Mouse (Mus musculus): Measurements from ENCODE around the gene Tenm2. TPM values are rescaled to one million over a fixed set of nuclear protein-coding genes. Genes with fewer than 3 reads are reported as not detected.
A peak's percentile ranks its signal among the peaks of the same experiment; 100 is the strongest.

Tenm2 gene
- total and polyA plus RNA-seq, 3 experiments = not detected

GRCm38 (mm10) chr11:36492274-36492673 lies 743.5 kb downstream of the Tenm2 start:
- H3K79me2 ChIP-seq (ENCODE audit: control insufficient read depth, insufficient read depth, low read length, poor library complexity) = no peaks in the 10 kb centered on the region
- no peak overlapping the region for H3K27ac ChIP-seq (ENCODE audit: control insufficient read depth, low read depth, low read length)
- H3K4me1 ChIP-seq (ENCODE audit: control insufficient read depth in 1 of 2, insufficient read depth in 2 of 2, low read length in 2 of 2) = no peaks in the 10 kb centered on the region
- no peaks in the 10 kb centered on the region for H3K27me3 ChIP-seq (ENCODE audit: control insufficient read depth in 1 of 2, insufficient read depth in 2 of 2, low read length in 2 of 2)
- no peak overlapping the region for H3K9ac ChIP-seq (ENCODE audit: control insufficient read depth, low read depth, low read length, poor library complexity, severe bottlenecking)
- no peak for DNase-seq (ENCODE audit: low read depth, low spot score)
- H3K4me3 ChIP-seq (ENCODE audit: control insufficient read depth in 1 of 2, insufficient read depth in 1 of 2, low read depth in 2 of 2, low read length in 2 of 2) = no peak overlapping the region
- H3K36me3 ChIP-seq (ENCODE audit: control insufficient read depth in 1 of 2, insufficient read depth in 2 of 2, low read length in 2 of 2) = no peaks in the 10 kb centered on the region
- no peaks in the 10 kb centered on the region for H3K9me3 ChIP-seq (replicated peaks; ENCODE audit: insufficient read depth, low read length)
- TF ChIP-seq ZKSCAN1 (IDR thresholded peaks at IDR 0.05; ENCODE audit: low read depth, low read length) (no peak), MXI1 (IDR thresholded peaks at IDR 0.05; ENCODE audit: low read depth, low read length) (no peak), NRF1 (IDR thresholded peaks at IDR 0.05; ENCODE audit: insufficient read depth, low read depth, low read length, poor library complexity, severe bottlenecking) (no peak), POLR2AphosphoS5 (IDR thresholded peaks at IDR 0.05; ENCODE audit: borderline replicate concordance, low read depth, low read length) (no peak), POLR2AphosphoS2 (IDR thresholded peaks at IDR 0.05; ENCODE audit: low read length) (no peak), GABPA (IDR thresholded peaks at IDR 0.05; ENCODE audit: low read depth, low read length) (no peak), EP300 (IDR thresholded peaks at IDR 0.05; ENCODE audit: low read depth in 1 of 2, low read length in 2 of 2) (no peak), CHD2 (IDR thresholded peaks at IDR 0.05; ENCODE audit: low read length) (no peak), MAX (IDR thresholded peaks at IDR 0.05; ENCODE audit: low read length) (no peak), E2F4 (IDR thresholded peaks at IDR 0.05; ENCODE audit: borderline replicate concordance, low read depth, low read length) (no peak), ETS1 (IDR thresholded peaks at IDR 0.05; ENCODE audit: low read depth, low read length) (no peak), MAZ (IDR thresholded peaks at IDR 0.05; ENCODE audit: low read depth, low read length) (no peak), MAFK (IDR thresholded peaks at IDR 0.05; ENCODE audit: borderline replicate concordance, low read depth, low read length) (no peak), KAT2A (conservative IDR thresholded peaks at IDR 0.05; ENCODE audit: low read depth, low read length) (no peak), GATA1 (IDR thresholded peaks at IDR 0.05; ENCODE audit: low read depth, low read length) (no peak)

- Histone ChIP-seq H3K79me2 (ENCODE audit: control insufficient read depth, insufficient read depth, low read length, poor library complexity) (no peaks in the 10 kb centered on the region), H3K9ac (ENCODE audit: control insufficient read depth, low read depth, low read length, poor library complexity, severe bottlenecking) (no peak overlapping the region), H3K4me1 (ENCODE audit: control insufficient read depth in 1 of 2, insufficient read depth in 2 of 2, low read length in 2 of 2) (no peaks in the 10 kb centered on the region), H3K27me3 (ENCODE audit: control insufficient read depth in 1 of 2, insufficient read depth in 2 of 2, low read length in 2 of 2) (no peaks in the 10 kb centered on the region), H3K36me3 (ENCODE audit: control insufficient read depth in 1 of 2, insufficient read depth in 2 of 2, low read length in 2 of 2) (no peaks in the 10 kb centered on the region), H3K27ac (ENCODE audit: control insufficient read depth, low read depth, low read length) (no peak overlapping the region), H3K9me3 (replicated peaks; ENCODE audit: insufficient read depth, low read length) (no peaks in the 10 kb centered on the region), H3K4me3 (ENCODE audit: control insufficient read depth in 1 of 2, insufficient read depth in 1 of 2, low read depth in 2 of 2, low read length in 2 of 2) (no peak overlapping the region)
- no peak for DNase-seq (ENCODE audit: low read depth, low spot score)
- TF ChIP-seq ZNF384 (IDR thresholded peaks at IDR 0.05; ENCODE audit: low read depth, low read length) (no peak), CTCF (IDR thresholded peaks at IDR 0.05 in 2 of 3, conservative IDR thresholded peaks at IDR 0.05 in 1 of 3; ENCODE audit: control insufficient read depth in 1 of 3, insufficient read depth in 1 of 3, low read depth in 2 of 3, low read length in 3 of 3, poor library complexity in 1 of 3, severe bottlenecking in 1 of 3) (peak in 2 of 3 experiments; percentile 21 to 23; a peak in 3 of 6 replicates)
Observed at GRCm38 (mm10) chr11:36490085-36490484, 745.7 kb downstream of the Tenm2 start.

Measured in MEL (cell line).